Mouse (Mus musculus) CD4-positive helper T cell, adult 2 months (primary cell): Measurements from ENCODE around the gene Aars2.

Experiments used
- DNase-seq: peaks from one replicate; pipeline ENCODE4 v3.0.0-alpha.2; 2012; ENCODE audit warnings: low read depth, missing footprints, low spot score

Aars2 gene

DNA sequence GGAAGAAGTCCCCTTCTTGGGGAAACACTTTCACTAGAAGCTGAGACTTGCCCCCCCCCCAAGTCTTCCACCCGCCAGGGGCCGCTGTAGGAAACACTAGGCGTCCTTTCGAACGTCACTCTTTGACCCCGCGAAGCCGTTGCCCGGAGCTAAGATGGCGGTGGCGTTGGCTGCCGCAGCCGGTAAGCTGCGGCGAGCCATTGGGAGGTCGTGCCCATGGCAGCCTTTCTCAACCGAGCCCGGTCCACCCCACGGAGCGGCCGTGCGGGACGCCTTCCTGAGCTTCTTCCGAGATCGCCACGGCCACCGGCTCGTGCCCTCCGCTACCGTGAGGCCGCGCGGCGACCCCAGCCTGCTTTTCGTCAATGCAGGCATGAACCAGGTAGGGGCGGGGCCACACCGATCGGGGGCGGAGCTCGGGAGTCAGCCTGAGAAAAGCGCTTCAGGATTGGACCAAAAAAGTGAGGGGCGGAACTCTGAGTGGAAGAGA lies at the start of gene Aars2:
TSS of gene Aars2 (plus strand) at position 142 of the 490 bp plus-strand sequence.
- DNase-seq = peak; percentile 96

DNA sequence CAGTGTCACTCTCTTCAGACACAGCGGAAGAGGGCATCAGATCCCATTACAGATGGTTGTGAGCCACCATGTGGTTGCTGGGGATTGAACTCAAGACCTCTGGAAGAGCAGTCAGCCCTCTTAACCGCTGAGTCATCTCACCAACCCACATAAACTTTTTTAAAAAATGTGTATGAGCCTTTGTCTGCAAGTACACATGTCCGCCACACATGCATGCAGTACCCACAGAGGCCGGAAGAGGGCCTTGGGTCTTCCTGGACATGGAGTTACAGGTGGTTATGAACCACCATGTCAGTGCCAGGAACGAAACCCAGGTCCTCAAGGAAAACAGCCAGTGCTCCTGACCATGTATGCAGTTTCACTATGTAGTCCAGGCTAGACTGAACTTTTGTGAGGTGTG lies 49.2 kb upstream of the Aars2 start:
- DNase-seq = no peak

GRCm38 (mm10) chr17:45458516-45458915 lies 48.1 kb upstream of the Aars2 start:
- DNase-seq = no peak

DNA sequence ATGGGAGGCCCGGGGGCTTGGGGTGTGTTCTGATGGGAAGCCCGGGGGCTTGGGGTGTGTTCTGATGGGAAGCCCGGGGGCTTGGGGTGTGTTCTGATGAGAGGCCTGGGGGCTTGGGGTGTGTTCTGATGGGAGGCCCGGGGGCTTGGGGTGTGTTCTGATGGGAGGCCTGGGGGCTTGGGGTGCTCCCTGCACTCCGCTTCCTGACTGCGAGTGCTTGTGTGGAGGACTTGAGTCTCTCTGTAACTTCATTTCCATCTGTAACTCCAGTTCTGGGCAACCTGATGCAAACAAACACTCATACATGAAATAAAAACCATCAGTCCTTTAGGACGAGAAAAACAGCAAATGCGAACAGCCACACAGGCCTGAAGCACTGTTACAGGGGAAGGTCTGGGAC lies 47.6 kb upstream of the Aars2 start:
- no peak for DNase-seq

DNA sequence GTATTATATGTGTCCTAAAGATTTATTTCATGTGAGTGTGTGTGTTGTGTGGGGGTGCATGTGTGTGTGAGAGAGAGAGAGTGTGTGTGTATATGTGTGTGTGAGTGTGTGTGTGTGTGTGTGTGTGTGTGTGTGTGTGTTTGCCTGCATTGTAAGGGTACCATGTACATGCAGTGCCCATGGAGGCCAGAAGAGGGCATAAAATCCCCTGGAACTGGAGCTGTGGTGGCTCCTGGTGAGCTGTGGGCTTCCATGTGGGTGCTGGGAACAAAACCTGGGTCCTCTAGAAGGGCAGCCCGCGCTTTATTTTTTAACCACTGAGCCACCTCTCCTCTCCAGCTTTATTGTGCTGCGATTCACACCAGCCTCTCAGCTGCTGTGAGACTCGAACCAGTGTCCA lies 44.1 kb upstream of the Aars2 start:
- DNase-seq = no peak

DNA sequence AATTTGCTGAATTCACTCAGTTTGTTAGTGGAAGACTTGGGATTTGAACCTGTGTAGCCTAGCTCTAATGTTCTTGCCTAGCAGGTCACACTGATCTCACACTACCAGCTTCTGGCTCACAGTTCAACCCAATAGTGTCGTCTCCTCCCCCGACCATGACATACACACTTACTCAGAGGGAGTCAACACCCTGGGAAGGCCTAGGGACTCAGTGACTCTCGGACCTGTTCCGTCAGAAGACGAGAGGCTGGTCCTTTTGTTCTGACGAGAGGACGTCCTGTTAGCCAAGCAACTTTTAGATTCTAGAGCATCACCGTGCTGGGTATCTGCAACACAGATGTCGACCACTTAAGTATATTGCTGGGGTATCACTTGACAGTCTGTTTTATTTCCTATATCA lies 42.4 kb upstream of the Aars2 start:
- DNase-seq = no peak

GRCm38 (mm10) chr17:45466701-45467100 lies 39.9 kb upstream of the Aars2 start:
- no peak for DNase-seq

- no peak for DNase-seq
These were observed 38.3 kb upstream of the Aars2 start for GRCm38 (mm10) chr17:45468302-45468701.

DNA sequence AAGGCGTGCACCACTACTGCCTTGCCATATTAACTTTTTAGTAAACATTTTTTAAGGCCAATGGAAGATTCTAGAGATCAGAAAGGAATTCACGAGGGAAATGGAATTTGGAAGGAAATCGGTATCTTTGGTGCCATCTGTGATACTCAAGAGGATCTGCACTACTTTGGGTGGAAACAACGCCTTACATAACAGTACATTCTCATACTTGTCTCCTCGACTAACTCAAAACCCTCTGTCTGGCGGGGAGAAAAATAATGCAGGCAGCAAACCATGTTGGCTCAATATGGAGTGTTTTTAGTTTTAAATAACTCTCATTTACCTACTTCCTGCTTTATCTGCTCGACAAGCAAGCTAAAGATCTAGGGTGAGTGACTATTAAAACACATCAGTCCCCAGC lies 35.9 kb upstream of the Aars2 start:
- DNase-seq = no peak

GRCm38 (mm10) chr17:45473667-45474066 lies 33.0 kb upstream of the Aars2 start:
- DNase-seq = no peak

DNA sequence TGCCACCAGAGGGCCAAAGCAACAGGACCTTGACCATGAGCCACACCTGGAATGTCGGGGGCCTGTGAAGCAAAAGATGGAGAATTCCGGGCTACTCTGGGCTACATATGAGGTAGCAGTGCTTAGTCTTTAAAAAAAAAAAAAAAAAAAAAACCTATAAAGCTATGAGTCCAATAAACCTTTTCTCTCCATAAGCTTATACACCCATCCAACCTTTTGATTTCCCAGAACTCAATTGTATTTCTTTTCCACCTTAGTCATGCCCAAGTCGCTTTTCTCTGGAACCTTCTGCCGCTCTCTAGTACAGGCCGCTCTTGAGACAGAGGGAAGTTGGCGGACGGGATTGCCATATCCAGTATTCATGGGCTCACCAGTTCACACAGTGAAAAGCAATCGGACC lies 32.5 kb upstream of the Aars2 start:
- no peak for DNase-seq

DNA sequence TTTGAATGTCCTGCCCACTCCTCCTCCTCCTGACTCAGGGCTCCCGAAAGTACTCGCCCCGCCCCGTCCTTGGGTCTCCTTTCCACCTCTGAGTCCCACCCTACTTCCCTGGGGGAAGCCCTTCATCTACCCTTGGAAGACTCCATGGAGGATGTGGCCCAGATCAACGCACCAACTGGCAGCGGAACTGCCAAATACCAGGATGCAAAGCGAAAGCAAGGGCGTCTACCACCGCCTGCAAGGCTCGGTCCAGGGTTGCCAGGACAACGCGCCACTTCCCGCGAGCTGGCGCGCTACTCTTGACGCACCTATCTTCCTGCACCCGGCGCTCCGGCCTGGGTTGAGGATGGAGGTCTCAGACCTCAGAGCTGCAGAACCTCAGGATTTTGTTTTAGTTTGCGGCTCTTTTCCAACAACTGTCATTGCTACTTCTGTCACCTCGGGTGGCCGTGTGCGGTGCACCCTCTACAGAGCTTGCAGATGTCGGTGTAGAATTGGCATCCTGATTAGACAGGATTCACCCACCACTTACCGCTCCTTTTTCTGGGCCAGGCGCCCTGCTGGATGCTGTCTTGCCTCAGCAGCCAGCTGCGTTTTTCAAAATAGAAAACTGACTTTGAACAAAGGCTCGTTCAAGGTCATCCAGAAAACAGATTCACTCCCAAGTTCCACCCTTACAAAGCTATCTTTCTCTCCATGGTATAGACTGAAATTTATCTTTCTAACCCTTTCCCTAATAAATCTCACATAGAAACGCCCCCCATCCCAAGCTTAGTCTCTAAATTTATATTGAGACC lies 31.8 kb upstream of the Aars2 start, which contains the start of gene Spats1:
TSS of gene Spats1 (minus strand) at position 747 of the 797 bp plus-strand sequence.
- peak; percentile 83 for DNase-seq

DNA sequence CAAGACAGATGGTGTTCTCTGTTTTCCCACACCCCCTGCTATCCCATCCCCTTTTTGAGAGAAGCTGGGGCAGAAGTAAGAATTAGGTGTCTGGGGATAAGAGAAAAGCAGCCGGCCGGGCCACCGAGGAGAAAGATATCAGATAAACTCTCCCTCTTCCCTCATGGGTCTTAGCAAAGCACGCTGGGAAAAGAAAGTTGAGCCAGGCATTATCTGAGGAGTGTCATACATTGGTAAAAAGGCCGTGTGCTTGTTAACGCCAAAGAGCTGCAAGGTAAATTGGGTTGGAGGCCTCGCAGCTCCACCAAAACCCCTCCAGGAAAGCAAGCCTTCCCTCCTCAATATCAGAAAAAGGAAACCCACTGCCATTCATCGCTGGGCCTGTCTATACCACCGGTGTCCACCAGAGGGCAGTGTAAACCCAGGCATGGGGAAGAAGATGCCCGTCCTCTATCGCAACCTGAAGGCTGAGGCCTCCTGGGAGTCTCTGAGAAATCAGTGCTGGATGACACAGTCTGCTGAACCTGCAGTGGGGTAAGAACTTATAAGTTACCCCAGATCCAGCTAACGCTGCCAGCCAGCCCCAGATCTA lies 28.3 kb upstream of the Aars2 start:
- DNase-seq = peak; percentile 74

GRCm38 (mm10) chr17:45480429-45480828 lies 26.2 kb upstream of the Aars2 start:
- peak; percentile 41 for DNase-seq

DNA sequence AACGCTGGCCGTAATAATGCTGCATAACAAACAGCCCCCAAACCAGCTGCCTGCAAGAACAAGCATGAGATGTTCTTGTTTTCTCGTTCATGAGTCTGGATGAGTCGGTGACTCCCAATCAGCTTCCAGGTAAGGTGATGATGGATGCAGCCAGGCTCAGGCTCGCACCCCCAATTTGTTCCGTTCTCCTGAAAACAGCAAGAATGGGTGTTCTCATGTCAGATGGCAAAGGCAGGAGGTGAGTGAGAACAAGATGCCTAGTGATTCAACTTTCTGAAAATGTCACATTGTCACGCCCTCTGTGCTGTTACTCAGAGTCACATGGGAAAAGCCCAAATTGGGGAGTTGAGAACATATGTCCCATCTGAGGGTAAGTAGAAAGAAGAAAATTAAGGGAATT lies 21.1 kb upstream of the Aars2 start:
- no peak for DNase-seq

GRCm38 (mm10) chr17:45487216-45487615 lies 19.4 kb upstream of the Aars2 start:
- DNase-seq = no peak

GRCm38 (mm10) chr17:45488321-45489254 lies 18.1 kb upstream of the Aars2 start:
- DNase-seq = peak; percentile 80

GRCm38 (mm10) chr17:45489736-45490135 lies 16.9 kb upstream of the Aars2 start:
- DNase-seq = no peak

- DNase-seq = no peak
These were observed 16.0 kb upstream of the Aars2 start for GRCm38 (mm10) chr17:45490532-45491154.

DNA sequence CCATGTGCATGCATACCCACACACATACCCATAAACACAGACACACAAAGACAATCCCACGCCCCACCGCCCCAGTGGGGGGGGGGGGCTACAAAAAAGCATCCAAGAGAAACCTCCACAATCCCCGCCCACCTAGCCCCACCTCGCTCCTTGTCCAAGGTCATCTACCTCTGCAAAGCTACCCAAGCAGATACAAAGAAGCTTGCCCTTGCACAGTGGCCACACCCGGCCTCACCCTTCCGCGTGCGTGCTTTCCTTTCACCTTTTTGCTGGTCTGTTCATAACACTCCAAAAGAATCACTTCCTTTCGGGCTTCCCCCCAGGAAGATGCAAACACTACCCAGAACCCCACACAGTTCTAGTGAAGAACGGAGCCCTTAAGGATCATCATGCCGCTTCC lies 11.2 kb upstream of the Aars2 start:
- no peak for DNase-seq

DNA sequence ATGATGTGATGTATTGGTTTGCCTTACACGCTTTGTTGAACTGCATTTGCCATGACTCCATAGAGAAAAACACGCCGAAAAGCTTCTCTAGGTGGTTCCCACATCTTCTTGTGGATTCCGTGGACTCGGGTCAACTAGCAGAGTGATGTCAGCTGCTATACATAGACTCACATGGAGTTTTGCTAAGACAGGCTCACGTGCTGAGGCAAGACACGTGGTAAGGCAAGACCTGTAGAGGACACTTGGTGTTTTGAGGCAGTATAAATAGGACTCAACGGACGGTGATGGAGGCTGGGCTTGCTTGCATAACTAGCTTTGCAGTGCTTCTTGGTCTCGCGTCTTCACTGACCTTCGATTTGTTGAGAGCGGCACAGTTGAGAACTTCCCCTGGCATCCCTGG lies 8.2 kb upstream of the Aars2 start:
- no peak for DNase-seq

DNA sequence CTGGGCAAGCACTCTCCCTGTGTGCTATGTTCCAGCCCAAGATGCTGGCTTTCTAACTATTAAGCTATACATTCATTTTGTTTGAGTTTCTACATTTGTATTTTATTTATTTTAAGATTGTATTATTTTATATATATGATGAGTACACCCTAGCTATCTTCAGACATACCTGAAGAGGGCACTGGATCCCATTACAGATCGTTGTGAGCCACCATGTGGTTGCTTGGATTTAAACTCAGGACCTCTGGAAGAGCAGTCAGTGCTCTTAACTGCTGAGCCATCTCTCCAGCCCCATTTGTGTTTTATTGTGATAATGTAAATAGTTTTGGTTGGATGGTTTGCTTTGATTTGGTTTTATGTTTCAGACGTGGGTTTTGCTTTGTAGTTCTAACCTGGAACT lies 7.1 kb upstream of the Aars2 start:
- no peak for DNase-seq
